Comparison of ENCODE assay signal across 8 mouse cellular contexts in the genomic region with DNA sequence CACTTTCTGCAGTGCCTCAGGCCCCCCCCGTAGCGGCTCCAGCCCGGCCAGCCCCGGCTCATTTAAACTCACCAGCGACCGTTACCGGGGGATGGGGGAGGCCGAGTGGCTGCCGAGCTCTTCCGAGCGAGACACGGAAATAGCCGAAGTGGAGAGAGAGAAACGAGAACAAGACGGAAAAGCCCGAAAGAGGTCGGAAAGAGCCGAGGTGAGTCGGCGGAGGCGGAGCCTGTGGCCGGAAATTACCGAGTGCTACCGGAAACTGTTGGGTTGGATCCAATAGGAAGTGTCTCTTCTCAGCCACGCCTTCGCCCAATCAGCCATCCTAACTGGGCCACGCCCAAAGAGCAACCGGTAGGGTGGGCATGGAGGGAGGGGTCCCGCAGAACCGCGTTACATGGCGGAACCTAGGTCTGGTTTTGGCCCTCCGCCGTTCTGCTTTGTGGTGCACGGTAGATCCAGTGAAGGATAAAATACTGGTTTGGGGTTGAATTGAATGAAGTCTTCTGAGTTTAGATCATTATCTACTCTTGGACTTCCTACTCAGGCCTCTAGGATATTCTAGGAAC. TPM values are rescaled to one million over a fixed set of nuclear protein-coding genes. Genes with fewer than 3 reads are reported as not detected.
DNase-seq lines count a peak whose midpoint lies in the region; ATAC-seq lines count a peak whose summit lies in the region.

Gene Cdc27, minus strand, starts transcription at position 215 of the 569 bp plus-strand sequence.
Gene Myl4, plus strand, starts transcription at position 258 of the 569 bp plus-strand sequence.

- 0% methylated on average over 35 of the region's 35 CpGs for WGBS in lung, embryonic 16.5 days

- peak within 1 kb of the TSS; percentile 88 for H3K4me2 ChIP-seq in lung, embryonic 16.5 days (ENCODE audit: low read depth, low read length)

- peak; percentile 93 to 94 for ATAC-seq in hematopoietic stem cell, adult 5-6 weeks (replicated peaks in 1 of 2; ENCODE audit: insufficient read depth in 1 of 2, low FRiP score in 2 of 2, low TSS enrichment in 1 of 2, low read depth in 1 of 2, poor library complexity in 2 of 2, severe bottlenecking in 2 of 2)
- ATAC-seq in lung, embryonic 16.5 days (ENCODE audit: low read depth) = peak; percentile 97

- DNase-seq in MEL-GATA-1-ER (ENCODE audit: extremely low read depth, low read depth) = peak; percentile 91
- peak; percentile 100 for DNase-seq in cerebellum, adult 8-10 months
- DNase-seq in forelimb bud, embryonic 11.5 days (ENCODE audit: low read depth, low spot score) = peak; percentile 100
- peak; percentile 100 for DNase-seq in layer of hippocampus, adult 9-10 months (ENCODE audit: low spot score)
- DNase-seq in ovary, postnatal 10 days (ENCODE audit: low spot score) = peak; percentile 100
- peak; percentile 96 to 100 for DNase-seq in thymus, postnatal 10 days (ENCODE audit: low spot score in 2 of 2)

- H3K27ac ChIP-seq in lung, embryonic 16.5 days (ENCODE audit: low read length) = peak within 1 kb of the TSS; percentile 88

- no peaks in the 10 kb centered on the region for H3K36me3 ChIP-seq in lung, embryonic 16.5 days (ENCODE audit: control insufficient read depth, insufficient read depth, low read length)

- no peaks in the 10 kb centered on the region for H3K9me3 ChIP-seq in lung, embryonic 16.5 days (ENCODE audit: control insufficient read depth, low read length)

- H3K9ac ChIP-seq in lung, embryonic 16.5 days (ENCODE audit: low read length) = peak within 1 kb of the TSS; percentile 95

- peaks cover 14% of the 10 kb centered on the region for H3K4me1 ChIP-seq in lung, embryonic 16.5 days (replicated peaks; ENCODE audit: control insufficient read depth, insufficient read depth, low read length)

- H3K4me3 ChIP-seq in lung, embryonic 16.5 days (ENCODE audit: low read length) = peak within 1 kb of the TSS; percentile 73

- H3K27me3 ChIP-seq in lung, embryonic 16.5 days (ENCODE audit: control insufficient read depth, insufficient read depth, low read depth, low read length) = no peaks in the 10 kb centered on the region

RNA-seq across cellular contexts. Expression of gene Cdc27, which starts in this region (rescaled TPM):
- total RNA-seq in hematopoietic stem cell, adult 5-6 weeks (2017) = 67.9 and 68.2 TPM in 2 replicates
- polyA plus RNA-seq in lung, embryonic 16.5 days (2015; fragmentation: Nextera tagmentation; extraction: Ambion mirVana) = 36.2 and 37.8 TPM in 2 replicates

RNA-seq across cellular contexts. Expression of gene Myl4, which starts in this region (rescaled TPM):
- 2.2 and 3.9 TPM in 2 replicates for total RNA-seq in hematopoietic stem cell, adult 5-6 weeks (2017)
- polyA plus RNA-seq in lung, embryonic 16.5 days (2015; fragmentation: Nextera tagmentation; extraction: Ambion mirVana) = 90.2 and 115 TPM in 2 replicates

Comparison
In these comparisons a context has a peak if more than half of its experiments do, and no peak if none do; other contexts are left out.
1. Peak in every context shown above with its lines: DNase-seq, ATAC-seq, H3K4me3 ChIP-seq and H3K27ac ChIP-seq.